Mouse (Mus musculus) myocyte (in vitro differentiated cells): ENCODE measurements at regions not wholly inside any gene's neighbourhood (a gene's known extent, or its start where the extent isn't known, plus 50 kb on each side); places are given as distances from the start of the nearest gene placed in this dataset.

Experiments used
- H3K27me3 ChIP-seq: one replicate; pipeline ENCODE4 v1.6.1; 2011; ENCODE audit not compliant: control insufficient read depth, insufficient read depth, insufficient read length
- H3K36me3 ChIP-seq: one replicate; pipeline ENCODE4 v1.6.1; 2011; ENCODE audit not compliant: control insufficient read depth, insufficient read depth
- H3K4me2 ChIP-seq: one replicate; pipeline ENCODE4 v1.6.1; 2011; ENCODE audit warnings: low read depth, control low read depth
- H3K4me3 ChIP-seq: one replicate; pipeline ENCODE4 v1.5.1; 2011; ENCODE audit warnings: mild to moderate bottlenecking, control low read depth, moderate library complexity
- H3K79me2 ChIP-seq: one replicate; pipeline ENCODE4 v1.6.1; 2011; ENCODE audit not compliant: control insufficient read depth, insufficient read depth
- H3ac ChIP-seq: one replicate; pipeline ENCODE4 v1.6.1; 2011; ENCODE audit not compliant: control insufficient read depth, insufficient read length
- CEBPB ChIP-seq: IDR thresholded peaks from 2 replicates; pipeline ENCODE4 v1.6.1; 2011; ENCODE audit warnings: mild to moderate bottlenecking, moderate library complexity; ENCODE audit not compliant: poor library complexity, insufficient read depth, severe bottlenecking
- E2F4 ChIP-seq: IDR thresholded peaks from one replicate; pipeline ENCODE4 v1.6.1; 2011; ENCODE audit warnings: mild to moderate bottlenecking, control low read depth, moderate library complexity; ENCODE audit not compliant: insufficient read depth
- MAX ChIP-seq: IDR thresholded peaks from one replicate; pipeline ENCODE4 v1.6.1; 2011; ENCODE audit warnings: low read depth, mild to moderate bottlenecking, control low read depth
- MYOD1 ChIP-seq, 3 experiments: IDR thresholded peaks; one replicate each; pipeline ENCODE4 v1.6.1; 2011; ENCODE audit warnings: control low read depth in 2 of 3, low read depth in 2 of 3, mild to moderate bottlenecking in 2 of 3, moderate library complexity in 1 of 3; ENCODE audit not compliant: insufficient read length in 2 of 3, control insufficient read depth in 1 of 3
- MYOG ChIP-seq, 3 experiments: IDR thresholded peaks; one replicate each; pipeline ENCODE4 v1.6.1; 2011; ENCODE audit warnings: control low read depth in 2 of 3, low read depth in 2 of 3, mild to moderate bottlenecking in 2 of 3; ENCODE audit not compliant: insufficient read length in 2 of 3, control insufficient read depth in 1 of 3, insufficient read depth in 1 of 3
- POLR2A ChIP-seq: IDR thresholded peaks from one replicate; pipeline ENCODE4 v1.6.1; 2011; ENCODE audit warnings: low read depth, mild to moderate bottlenecking, control low read depth, moderate library complexity; ENCODE audit not compliant: insufficient read length
- POLR2AphosphoS2 ChIP-seq: IDR thresholded peaks from one replicate; pipeline ENCODE4 v1.6.1; 2011; ENCODE audit warnings: low read depth, control low read depth; ENCODE audit not compliant: insufficient read length
- REST ChIP-seq: IDR thresholded peaks from one replicate; pipeline ENCODE4 v1.6.1; 2011; ENCODE audit warnings: mild to moderate bottlenecking, control low read depth, moderate library complexity; ENCODE audit not compliant: insufficient read depth, insufficient read length
- SRF ChIP-seq: IDR thresholded peaks from one replicate; pipeline ENCODE4 v1.6.1; 2011; ENCODE audit warnings: low read depth; ENCODE audit not compliant: control insufficient read depth, insufficient read length
- TCF12 ChIP-seq: IDR thresholded peaks from one replicate; pipeline ENCODE4 v1.6.1; 2011; ENCODE audit warnings: mild to moderate bottlenecking, control low read depth; ENCODE audit not compliant: poor library complexity, insufficient read depth, severe bottlenecking
- TCF3 ChIP-seq: IDR thresholded peaks from one replicate; pipeline ENCODE4 v1.6.1; 2011; ENCODE audit warnings: low read depth, control low read depth; ENCODE audit not compliant: insufficient read length
- USF1 ChIP-seq: IDR thresholded peaks from one replicate; pipeline ENCODE4 v1.6.1; 2011; ENCODE audit warnings: low read depth, mild to moderate bottlenecking, control low read depth, moderate library complexity

DNA sequence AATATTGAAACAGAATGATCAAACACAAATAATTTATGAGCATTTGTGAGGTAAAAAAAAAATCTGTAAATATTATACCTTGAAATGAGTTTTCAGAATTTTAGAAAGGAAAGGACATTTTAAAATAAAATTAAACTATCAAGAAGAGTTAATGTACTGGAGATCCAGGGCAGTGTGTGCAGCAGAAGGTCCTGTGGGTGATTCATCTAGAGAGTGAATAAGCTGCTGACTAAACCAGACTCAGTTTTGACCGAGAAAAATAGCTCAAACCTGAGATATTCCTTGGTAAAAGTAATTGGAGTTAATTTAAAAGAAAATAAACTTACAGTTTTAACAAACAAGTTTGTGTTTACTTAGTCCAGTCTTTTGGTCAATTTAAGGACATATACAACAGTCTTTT lies 1118.6 kb upstream of the Celf2 start:
- no peak overlapping the region for H3K4me3 ChIP-seq
- TF ChIP-seq REST (no peak), MYOD1 (IDR thresholded peaks at IDR 0.05; ENCODE audit: control insufficient read depth in 1 of 3, insufficient read length in 2 of 3, low read depth in 2 of 3) (no peak), TCF3 (no peak), USF1 (no peak), SRF (no peak), MAX (no peak), E2F4 (no peak), CEBPB (no peak), POLR2AphosphoS2 (no peak), MYOG (IDR thresholded peaks at IDR 0.05; ENCODE audit: control insufficient read depth in 1 of 3, insufficient read depth in 1 of 3, insufficient read length in 2 of 3, low read depth in 2 of 3) (no peak), TCF12 (no peak), POLR2A (no peak)
- H3ac ChIP-seq, result no peak overlapping the region
- H3K4me2 ChIP-seq, result no peak overlapping the region
- H3K36me3 ChIP-seq, result no peaks in the 10 kb centered on the region
- no peaks in the 10 kb centered on the region for H3K79me2 ChIP-seq
- no peaks in the 10 kb centered on the region for H3K27me3 ChIP-seq

DNA sequence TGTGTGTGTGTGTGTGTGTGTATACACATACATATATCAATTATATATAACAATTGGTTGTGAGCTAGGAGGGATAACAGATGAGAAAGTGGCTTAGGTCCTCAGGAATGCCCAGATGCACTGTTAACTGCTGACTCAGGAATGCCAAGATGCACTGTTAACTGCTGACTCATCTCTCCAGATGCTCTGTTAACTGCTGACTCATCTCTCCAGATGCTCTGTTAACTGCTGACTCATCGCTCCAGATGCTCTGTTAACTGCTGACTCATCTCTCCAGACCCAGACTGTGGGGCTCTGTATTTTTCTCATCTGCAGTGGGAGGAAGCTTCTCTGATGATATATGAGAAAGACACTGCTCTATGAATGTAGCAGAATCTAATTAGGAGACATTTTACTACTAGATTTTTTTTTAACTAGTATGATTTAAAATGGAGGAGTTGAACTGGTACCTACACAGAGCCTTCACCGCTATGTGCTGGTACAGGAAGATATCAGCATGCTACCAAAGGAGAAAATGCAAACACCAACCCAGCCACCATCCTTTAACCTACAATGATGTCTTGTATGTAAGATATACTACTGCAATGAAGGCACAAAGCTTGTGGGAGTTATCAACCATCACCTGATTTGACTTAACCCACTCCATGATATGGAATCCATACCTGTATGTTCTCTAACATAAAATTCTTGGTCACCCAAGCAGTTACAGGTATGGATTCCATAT lies 1119.3 kb upstream of the Celf2 start:
- no peak overlapping the region for H3K4me2 ChIP-seq
- H3K4me3 ChIP-seq, result no peak overlapping the region
- no peaks in the 10 kb centered on the region for H3K36me3 ChIP-seq
- no peaks in the 10 kb centered on the region for H3K27me3 ChIP-seq
- no peaks in the 10 kb centered on the region for H3K79me2 ChIP-seq
- no peak overlapping the region for H3ac ChIP-seq
- TF ChIP-seq USF1, result no peak
- no peak for TF ChIP-seq E2F4
- TF ChIP-seq TCF3, result no peak
- no peak for TF ChIP-seq CEBPB
- no peak for TF ChIP-seq TCF12
- no peak for TF ChIP-seq SRF
- TF ChIP-seq REST, result no peak
- TF ChIP-seq POLR2AphosphoS2, result no peak
- TF ChIP-seq MYOG (IDR thresholded peaks at IDR 0.05; ENCODE audit: control insufficient read depth in 1 of 3, insufficient read depth in 1 of 3, insufficient read length in 2 of 3, low read depth in 2 of 3), result no peak
- no peak for TF ChIP-seq POLR2A
- no peak for TF ChIP-seq MAX
- TF ChIP-seq MYOD1 (IDR thresholded peaks at IDR 0.05; ENCODE audit: control insufficient read depth in 1 of 3, insufficient read length in 2 of 3, low read depth in 2 of 3), result no peak

DNA sequence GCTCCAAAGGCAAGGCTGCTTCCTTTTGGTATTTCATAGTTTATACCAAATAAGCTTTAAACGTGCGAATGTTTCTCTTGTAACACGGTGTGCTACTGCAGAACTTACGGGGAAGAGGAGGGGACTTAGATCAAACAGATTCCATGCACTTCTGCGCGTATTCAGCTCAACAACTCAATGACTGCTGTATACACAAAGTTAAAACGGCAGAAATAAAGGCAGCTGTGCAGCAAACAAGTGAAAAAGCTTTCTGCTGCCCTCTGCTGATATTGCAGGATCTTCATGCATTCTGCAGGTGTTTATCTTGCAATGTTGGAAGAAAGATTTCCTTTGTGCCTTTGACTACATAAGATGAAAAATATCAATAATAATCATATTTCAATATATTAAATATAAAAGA lies 1128.7 kb upstream of the Celf2 start:
- Histone ChIP-seq H3K4me2 (no peak overlapping the region), H3K27me3 (no peaks in the 10 kb centered on the region), H3K4me3 (no peak overlapping the region), H3K36me3 (no peaks in the 10 kb centered on the region), H3ac (no peak overlapping the region), H3K79me2 (no peaks in the 10 kb centered on the region)
- TF ChIP-seq POLR2AphosphoS2, result no peak
- TF ChIP-seq CEBPB, result no peak
- TF ChIP-seq TCF3, result no peak
- no peak for TF ChIP-seq REST
- no peak for TF ChIP-seq TCF12
- no peak for TF ChIP-seq USF1
- no peak for TF ChIP-seq POLR2A
- no peak for TF ChIP-seq MYOD1 (IDR thresholded peaks at IDR 0.05; ENCODE audit: control insufficient read depth in 1 of 3, insufficient read length in 2 of 3, low read depth in 2 of 3)
- TF ChIP-seq MYOG (IDR thresholded peaks at IDR 0.05; ENCODE audit: control insufficient read depth in 1 of 3, insufficient read depth in 1 of 3, insufficient read length in 2 of 3, low read depth in 2 of 3), result no peak
- TF ChIP-seq SRF, result no peak
- no peak for TF ChIP-seq MAX
- TF ChIP-seq E2F4, result no peak

DNA sequence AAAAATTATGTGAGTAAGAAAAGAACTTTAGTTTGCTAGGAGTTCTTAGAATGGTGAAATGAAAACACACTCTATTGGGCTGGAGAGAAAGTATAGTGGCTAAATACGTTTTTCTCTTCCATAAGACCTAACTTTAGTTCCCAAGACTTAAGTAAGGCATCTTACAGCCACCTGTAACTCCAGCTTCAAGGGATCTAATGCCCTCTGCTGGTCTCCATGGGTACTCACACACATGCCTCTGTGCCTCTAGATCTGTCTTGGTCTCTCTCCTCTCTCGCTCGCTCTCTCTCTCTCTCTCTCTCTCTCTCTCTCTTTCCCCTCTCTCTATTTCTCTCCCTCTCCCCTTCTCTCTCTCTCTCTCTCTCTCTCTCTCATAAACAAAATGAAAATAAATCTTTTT lies 1129.9 kb upstream of the Celf2 start:
- Histone ChIP-seq H3K79me2 (no peaks in the 10 kb centered on the region), H3K27me3 (no peaks in the 10 kb centered on the region), H3ac (no peak overlapping the region), H3K4me2 (no peak overlapping the region), H3K36me3 (no peaks in the 10 kb centered on the region), H3K4me3 (no peak overlapping the region)
- TF ChIP-seq TCF12 (no peak), MYOD1 (IDR thresholded peaks at IDR 0.05; ENCODE audit: control insufficient read depth in 1 of 3, insufficient read length in 2 of 3, low read depth in 2 of 3) (no peak), MYOG (IDR thresholded peaks at IDR 0.05; ENCODE audit: control insufficient read depth in 1 of 3, insufficient read depth in 1 of 3, insufficient read length in 2 of 3, low read depth in 2 of 3) (no peak), MAX (no peak), USF1 (no peak), SRF (no peak), CEBPB (no peak), TCF3 (no peak), POLR2AphosphoS2 (no peak), REST (no peak), POLR2A (no peak)

DNA sequence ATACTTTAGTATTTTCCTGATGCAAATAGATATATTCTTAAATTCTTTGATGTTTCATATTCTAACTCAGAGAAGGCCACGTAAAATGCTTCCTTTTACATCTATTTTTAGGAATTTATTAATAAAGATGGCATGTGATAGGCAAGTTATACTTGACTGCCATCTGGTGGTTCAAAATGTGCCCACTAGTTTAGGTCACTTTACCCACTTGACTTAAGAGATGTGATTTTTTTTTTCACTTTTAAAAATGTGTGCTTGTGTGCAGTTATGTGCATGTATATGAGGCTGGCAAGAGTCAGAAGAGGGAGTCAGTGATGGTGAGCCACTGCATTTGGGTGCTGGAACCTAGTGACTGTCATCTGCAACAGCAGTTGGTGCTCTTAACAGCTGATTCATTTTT lies 1136.1 kb upstream of the Celf2 start:
- H3K4me3 ChIP-seq, result no peak overlapping the region

More for the DNA sequence above, 1136.1 kb upstream of the Celf2 start:
- Histone ChIP-seq H3ac (no peak overlapping the region), H3K79me2 (no peaks in the 10 kb centered on the region), H3K4me2 (no peak overlapping the region), H3K36me3 (no peaks in the 10 kb centered on the region), H3K27me3 (no peaks in the 10 kb centered on the region)
- TF ChIP-seq SRF, result no peak
